Mouse (Mus musculus) heart, embryonic 13.5 days (tissue): ENCODE data around the gene Rabl3. TPM values are rescaled to one million over a fixed set of nuclear protein-coding genes. Genes with fewer than 3 reads are reported as not detected.
A peak's percentile ranks its signal among the peaks of the same experiment; 100 is the strongest.

Experiments
- ATAC-seq: fragments of 200-750 bp; cut with Nextera tagmentation; 2 replicates; pipeline ENCODE4 v1.8.0; 2017; ENCODE audit warnings: moderate TSS enrichment; ENCODE audit not compliant: insufficient number of reproducible peaks, low FRiP score, low TSS enrichment; ENCODE audit errors: extremely low read depth
- H3K27ac ChIP-seq: fragments of 300-500 bp; sonication (generic); replicated peaks from 2 replicates; pipeline ENCODE4 v1.5.1; 2015; ENCODE audit warnings: moderate library complexity, mild to moderate bottlenecking, inconsistent platforms
- H3K27me3 ChIP-seq: fragments of 300-500 bp; sonication (generic); replicated peaks from 2 replicates; pipeline ENCODE4 v1.6.1; 2015; ENCODE audit warnings: mild to moderate bottlenecking, inconsistent platforms
- H3K36me3 ChIP-seq: fragments of 300-500 bp; sonication (generic); 2 replicates; pipeline ENCODE4 v1.6.1; 2015; ENCODE audit warnings: mild to moderate bottlenecking, inconsistent platforms
- H3K4me1 ChIP-seq: fragments of 300-500 bp; sonication (generic); 2 replicates; pipeline ENCODE4 v1.6.1; 2015; ENCODE audit warnings: inconsistent platforms
- H3K4me2 ChIP-seq: fragments of 300-500 bp; sonication (generic); 2 replicates; pipeline ENCODE4 v1.6.1; 2015; ENCODE audit warnings: inconsistent platforms, mild to moderate bottlenecking, moderate library complexity
- H3K4me3 ChIP-seq: fragments of 300-500 bp; sonication (generic); 2 replicates; pipeline ENCODE4 v1.5.1; 2015; ENCODE audit warnings: moderate library complexity, mild to moderate bottlenecking, inconsistent platforms
- H3K9ac ChIP-seq: fragments of 300-500 bp; sonication (generic); 2 replicates; pipeline ENCODE4 v1.6.1; 2015; ENCODE audit warnings: inconsistent platforms, mild to moderate bottlenecking, moderate library complexity
- H3K9me3 ChIP-seq: fragments of 300-500 bp; sonication (generic); 2 replicates; pipeline ENCODE4 v1.6.1; 2016; ENCODE audit warnings: inconsistent platforms
- WGBS: fragments of 180-500 bp; shearing (Covaris S2); methylation state at CpG from one replicate; pipeline ENCODE4 v1.1.7; 2015; ENCODE audit warnings: mixed read lengths; 5-methylcytosine and 5-hydroxymethylcytosine counted together
- polyA plus RNA-seq: library from polyadenylated mRNA; unstranded; fragments of >200 nt; fragmentation: Nextera tagmentation; extraction: Ambion mirVana; gene quantifications from 2 replicates; pipeline ENCODE4 v1.2.1, GENCODE M21; 2015

The Rabl3 gene
- 23.8 and 26.4 TPM in 2 replicates for polyA plus RNA-seq

DNA sequence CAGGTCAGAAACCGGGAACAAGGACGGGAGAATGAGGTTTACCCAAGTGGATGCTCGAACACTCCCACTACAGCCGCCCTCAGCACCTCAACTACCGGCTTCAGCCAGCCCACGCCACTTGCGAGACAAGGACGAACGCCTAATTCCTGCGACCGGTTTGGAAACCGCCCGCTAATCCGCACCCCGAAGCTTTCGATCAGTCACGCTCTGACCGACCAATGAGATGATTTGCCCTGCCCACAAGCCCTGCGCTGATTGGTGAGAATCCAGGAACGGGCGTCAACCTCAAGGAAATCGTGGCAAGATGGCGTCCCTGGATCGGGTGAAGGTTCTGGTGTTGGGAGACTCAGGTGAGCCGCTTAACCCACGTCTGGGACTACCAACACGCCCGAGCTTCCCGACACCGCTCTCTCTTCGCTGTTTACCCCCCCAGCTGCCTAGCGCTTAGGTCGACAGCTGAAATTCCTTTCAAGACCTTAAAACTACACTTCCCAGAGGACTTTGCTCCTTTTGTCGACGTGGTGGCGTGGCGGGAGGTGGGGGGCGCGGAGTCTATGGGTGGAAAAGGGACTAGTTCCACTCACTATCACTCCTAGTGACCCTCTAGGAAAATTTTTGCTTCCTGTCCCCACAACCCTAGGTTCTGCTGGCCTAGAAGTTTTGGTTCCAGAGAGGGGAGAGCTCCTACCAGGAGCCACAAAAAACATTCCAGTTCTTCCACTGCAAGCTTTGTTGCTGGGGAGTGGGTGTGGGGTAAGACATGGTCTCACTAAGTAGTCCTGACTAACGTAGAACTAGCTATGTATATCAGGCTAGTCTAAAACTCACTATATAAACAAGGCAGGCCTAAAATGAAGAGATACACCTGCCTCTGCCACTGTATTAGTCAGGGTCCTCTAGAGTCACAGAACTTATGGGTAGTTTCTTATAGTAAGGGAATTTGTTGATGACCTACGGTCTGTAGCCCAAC, at the start of gene Rabl3, which contains the start of gene Gtf2e1:
Rabl3 (plus strand) TSS at position 275 of the 970 bp plus-strand sequence.
Gtf2e1 (minus strand) TSS at position 179 of the 970 bp plus-strand sequence.
- Histone ChIP-seq H3K9me3 (no peaks in the 10 kb centered on the region), H3K27ac (peak within 1 kb of the TSS; percentile 92), H3K4me2 (peak within 1 kb of the TSS; percentile 81), H3K27me3 (no peaks in the 10 kb centered on the region), H3K4me3 (peak within 1 kb of the TSS; percentile 82), H3K4me1 (peaks cover 31% of the 10 kb centered on the region), H3K9ac (peak within 1 kb of the TSS; percentile 93), H3K36me3 (peaks cover 38% of the 10 kb centered on the region)
- ATAC-seq, result peak; percentile 97
- WGBS, result 3% methylated on average over 41 of the region's 41 CpGs

DNA sequence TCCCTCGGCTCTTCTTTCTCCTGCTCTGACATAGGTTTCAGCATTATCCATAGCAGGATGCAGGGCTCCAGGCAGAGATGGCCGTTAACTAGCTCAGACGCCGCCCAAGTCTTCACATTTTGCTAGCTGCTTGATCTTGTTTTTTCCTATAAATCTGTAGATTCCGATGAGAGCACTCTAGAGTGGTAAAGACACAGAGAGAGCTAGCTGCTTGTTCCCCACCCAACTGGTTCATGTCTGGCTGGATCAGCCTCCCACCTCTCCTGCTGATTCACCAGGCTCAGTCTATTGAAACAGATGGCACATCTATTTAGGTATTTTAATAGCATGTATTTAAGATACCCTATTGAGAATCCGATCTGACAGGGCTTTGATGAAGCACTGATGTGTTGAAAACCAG, 44.7 kb upstream of the Rabl3 start:
- no peak overlapping the region for H3K9ac ChIP-seq
- H3K36me3 ChIP-seq, result no peaks in the 10 kb centered on the region
- H3K4me3 ChIP-seq, result no peak overlapping the region
- H3K4me1 ChIP-seq, result no peaks in the 10 kb centered on the region
- H3K27me3 ChIP-seq, result no peaks in the 10 kb centered on the region
- no peak overlapping the region for H3K4me2 ChIP-seq
- no peak for ATAC-seq
- H3K27ac ChIP-seq, result no peak overlapping the region
- 80% methylated on average over 6 of the region's 6 CpGs for WGBS
- H3K9me3 ChIP-seq, result no peaks in the 10 kb centered on the region

DNA sequence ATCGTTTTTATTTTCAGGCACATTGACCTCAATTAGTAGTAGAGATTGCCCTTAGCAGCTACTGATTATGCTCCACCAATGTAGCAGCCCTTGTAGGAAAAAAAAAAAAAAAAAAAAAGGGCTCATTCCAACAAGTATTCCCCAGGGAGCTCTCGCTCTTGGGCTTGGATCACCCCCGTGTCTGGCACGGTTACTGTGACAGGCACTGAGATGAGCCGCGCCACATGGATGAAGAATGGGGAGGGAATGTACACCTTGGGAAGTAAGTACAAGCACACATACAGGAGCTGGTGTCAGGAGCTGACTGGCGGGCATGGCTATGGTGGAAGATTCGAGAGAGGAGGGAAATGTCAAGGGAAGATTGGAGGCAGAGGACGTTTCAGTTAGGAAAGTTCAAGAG, 41.1 kb upstream of the Rabl3 start:
- ATAC-seq, result no peak
- no peaks in the 10 kb centered on the region for H3K4me1 ChIP-seq
- H3K36me3 ChIP-seq, result no peaks in the 10 kb centered on the region

DNA sequence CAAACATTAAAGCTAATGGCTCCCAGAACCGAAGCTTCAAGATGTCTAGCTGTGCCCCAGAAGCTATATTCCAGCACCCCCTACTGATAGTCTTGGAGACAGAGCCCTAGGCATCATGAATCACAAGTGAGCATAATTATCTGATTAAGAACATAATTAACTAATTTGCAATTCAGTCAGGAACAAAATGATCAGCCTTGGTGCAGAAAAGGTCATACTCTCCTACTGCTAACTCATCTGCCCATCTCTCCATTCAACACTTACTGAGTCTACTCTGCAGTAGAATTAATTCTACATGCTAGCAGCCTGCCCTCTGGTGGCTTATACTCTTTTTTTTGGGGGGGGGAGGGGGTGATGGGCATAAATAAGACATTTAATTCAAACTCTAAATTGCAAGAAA, 35.2 kb upstream of the Rabl3 start:
- Histone ChIP-seq H3K9ac (no peak overlapping the region), H3K4me3 (no peak overlapping the region), H3K27ac (no peak overlapping the region), H3K4me2 (no peak overlapping the region), H3K27me3 (no peaks in the 10 kb centered on the region), H3K9me3 (no peaks in the 10 kb centered on the region), H3K36me3 (peaks cover 5% of the 10 kb centered on the region; the same call in 1 of the 2 replicates), H3K4me1 (peaks cover 12% of the 10 kb centered on the region)
- WGBS, result 67% methylated on average over 1 of the region's 1 CpGs
- ATAC-seq, result no peak

More for the DNA sequence above, 41.1 kb upstream of the Rabl3 start:
- Histone ChIP-seq H3K27me3 (no peaks in the 10 kb centered on the region), H3K27ac (no peak overlapping the region), H3K4me3 (no peak overlapping the region), H3K9me3 (no peaks in the 10 kb centered on the region), H3K4me2 (no peak overlapping the region), H3K9ac (no peak overlapping the region)
- 66% methylated on average over 9 of the region's 9 CpGs for WGBS

DNA sequence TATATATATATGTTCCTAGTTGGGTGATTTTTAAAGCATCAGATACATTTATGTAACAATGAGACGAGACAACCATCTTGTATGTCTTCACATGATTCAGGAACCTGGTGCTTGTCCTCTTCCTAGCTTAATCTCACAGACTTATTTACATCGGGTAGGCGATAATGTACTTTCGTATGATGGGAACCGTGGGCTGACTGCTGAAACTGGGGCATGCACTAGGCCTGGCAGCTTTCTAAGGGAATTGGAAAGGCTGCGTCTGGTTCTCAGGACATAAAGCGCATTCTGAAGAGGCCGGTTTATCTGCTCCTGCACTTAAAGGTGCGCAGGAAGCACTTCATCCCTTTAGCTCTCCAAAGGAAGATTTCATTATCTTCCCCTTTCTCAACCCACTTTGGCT, 32.9 kb upstream of the Rabl3 start:
- H3K27me3 ChIP-seq, result no peaks in the 10 kb centered on the region
- peaks cover 12% of the 10 kb centered on the region for H3K4me1 ChIP-seq
- no peaks in the 10 kb centered on the region for H3K9me3 ChIP-seq
- H3K4me2 ChIP-seq, result no peak overlapping the region
- no peak overlapping the region for H3K4me3 ChIP-seq
- WGBS, result 46% methylated on average over 9 of the region's 9 CpGs
- ATAC-seq, result no peak
- H3K36me3 ChIP-seq, result peaks cover 25% of the 10 kb centered on the region
- no peak overlapping the region for H3K27ac ChIP-seq
- no peak overlapping the region for H3K9ac ChIP-seq

DNA sequence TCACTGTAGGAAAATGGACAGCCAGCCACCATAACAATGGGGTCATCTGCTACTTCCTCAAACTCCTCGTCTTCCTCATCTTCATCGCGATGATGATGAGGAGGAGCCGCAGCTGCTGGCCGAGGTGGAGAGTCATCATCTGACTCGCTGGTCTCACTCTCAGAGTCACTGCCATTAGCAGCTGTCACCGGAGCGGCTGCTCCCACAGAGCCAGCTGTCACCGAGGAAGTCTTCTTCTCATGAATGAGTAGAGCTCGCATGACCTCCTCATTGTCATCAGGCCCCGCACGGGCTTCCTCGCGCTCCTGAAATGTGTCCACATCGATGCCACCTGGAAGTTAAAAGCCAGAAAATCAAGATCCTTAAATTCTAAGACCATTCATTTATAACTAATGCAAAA, 28.2 kb upstream of the Rabl3 start:
- peaks cover 12% of the 10 kb centered on the region for H3K4me1 ChIP-seq
- H3K36me3 ChIP-seq, result peaks cover 67% of the 10 kb centered on the region
- H3K27ac ChIP-seq, result no peak overlapping the region
- 92% methylated on average over 15 of the region's 15 CpGs for WGBS
- H3K27me3 ChIP-seq, result no peaks in the 10 kb centered on the region
- H3K4me2 ChIP-seq, result no peak overlapping the region
- no peaks in the 10 kb centered on the region for H3K9me3 ChIP-seq
- no peak overlapping the region for H3K9ac ChIP-seq
- H3K4me3 ChIP-seq, result no peak overlapping the region
- ATAC-seq, result no peak

DNA sequence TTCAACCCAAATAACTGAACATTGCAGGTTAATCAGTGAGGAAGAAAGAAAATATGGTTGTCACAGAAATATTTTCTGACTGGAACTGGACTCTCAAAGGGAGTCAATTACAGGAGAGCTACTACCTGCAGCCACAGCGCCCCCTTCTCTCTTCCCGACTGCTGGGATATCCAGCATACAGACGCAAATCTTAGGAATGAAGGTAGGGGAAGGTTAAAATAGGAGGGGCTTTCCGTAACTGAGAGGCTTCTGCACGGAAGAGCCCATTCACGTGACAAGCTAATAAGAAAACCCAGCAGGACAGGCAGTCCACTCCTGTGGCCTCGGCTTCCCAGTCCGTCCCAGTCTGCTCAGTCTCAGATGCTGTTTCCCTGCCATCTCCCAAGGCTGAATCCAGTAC, 25.0 kb upstream of the Rabl3 start:
- H3K27ac ChIP-seq, result no peak overlapping the region
- ATAC-seq, result no peak

DNA sequence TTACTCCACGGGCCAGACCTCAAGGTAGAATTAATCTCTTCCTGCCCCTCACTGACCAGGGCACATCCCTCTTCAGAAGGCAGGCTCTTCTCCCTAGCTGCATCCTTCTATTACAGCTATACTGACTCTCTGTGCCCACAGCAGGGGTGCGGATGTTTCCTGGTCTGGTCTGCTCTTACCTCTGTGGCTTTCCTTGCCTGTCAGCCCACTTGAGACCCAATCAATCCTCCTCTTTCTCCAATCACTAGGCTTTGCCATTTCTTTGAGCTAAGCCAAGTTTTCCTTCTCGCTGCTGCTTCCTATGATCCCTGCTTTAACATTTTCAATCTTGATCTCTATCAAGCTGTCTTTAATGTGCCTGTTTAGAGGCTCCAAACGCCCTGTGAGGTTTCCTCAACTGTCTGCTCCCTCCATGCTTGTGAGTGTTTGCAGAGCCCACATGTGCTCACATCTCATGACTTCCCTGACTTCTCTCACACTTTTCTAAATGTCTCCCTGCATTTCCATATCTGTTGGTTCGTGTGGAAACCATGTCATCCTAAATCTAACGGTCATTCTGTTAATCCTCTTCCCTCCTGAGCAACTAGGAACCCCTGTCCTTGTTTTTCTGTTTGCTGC, 23.2 kb upstream of the Rabl3 start:
- Histone ChIP-seq H3K9ac (no peak overlapping the region), H3K4me1 (no peaks in the 10 kb centered on the region), H3K27me3 (no peaks in the 10 kb centered on the region), H3K9me3 (peaks cover 6% of the 10 kb centered on the region), H3K27ac (no peak overlapping the region), H3K4me2 (no peak overlapping the region), H3K36me3 (peaks cover 78% of the 10 kb centered on the region), H3K4me3 (no peak overlapping the region)
- WGBS, result 81% methylated on average over 6 of the region's 6 CpGs
- ATAC-seq, result no peak

More for the DNA sequence above, 25.0 kb upstream of the Rabl3 start:
- Histone ChIP-seq H3K36me3 (peaks cover 77% of the 10 kb centered on the region), H3K9ac (no peak overlapping the region), H3K4me2 (no peak overlapping the region), H3K4me1 (no peaks in the 10 kb centered on the region), H3K9me3 (no peaks in the 10 kb centered on the region), H3K27me3 (no peaks in the 10 kb centered on the region), H3K4me3 (no peak overlapping the region)
- 85% methylated on average over 8 of the region's 8 CpGs for whole genome bisulfite sequencing

DNA sequence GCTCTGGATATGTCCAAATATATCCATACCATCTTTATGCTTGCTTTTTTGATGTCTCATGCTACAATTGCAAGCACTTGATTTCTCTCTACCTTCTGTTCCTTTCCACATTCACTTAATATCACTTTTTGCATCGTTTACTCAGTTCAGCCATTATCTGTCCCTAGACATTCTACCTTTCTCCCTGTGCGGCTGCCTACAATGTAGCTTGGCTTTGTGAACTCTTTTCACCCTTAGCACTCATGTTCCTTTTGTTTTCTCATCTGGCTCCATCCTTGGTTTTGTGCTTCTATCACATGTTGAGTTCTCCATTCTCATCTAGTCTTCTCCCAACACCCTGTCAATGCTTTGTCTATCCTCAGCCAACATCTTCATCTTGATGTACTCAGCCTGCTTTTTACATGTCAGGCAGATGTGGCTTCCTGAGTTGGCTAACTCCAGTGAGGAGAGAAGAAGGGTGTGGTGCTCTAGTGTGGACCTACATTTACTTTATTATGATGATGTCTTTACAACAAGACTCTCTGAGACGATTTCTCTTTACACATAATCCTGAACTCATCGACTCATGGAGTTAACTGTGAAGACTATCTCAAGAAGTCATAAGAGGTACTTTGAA, 22.0 kb upstream of the Rabl3 start:
- WGBS, result 86% methylated on average over 4 of the region's 4 CpGs
- ATAC-seq, result no peak
- Histone ChIP-seq H3K4me1 (no peaks in the 10 kb centered on the region), H3K27ac (no peak overlapping the region), H3K27me3 (no peaks in the 10 kb centered on the region), H3K4me3 (no peak overlapping the region), H3K36me3 (peaks cover 78% of the 10 kb centered on the region), H3K4me2 (no peak overlapping the region), H3K9me3 (peaks cover 6% of the 10 kb centered on the region), H3K9ac (no peak overlapping the region)

DNA sequence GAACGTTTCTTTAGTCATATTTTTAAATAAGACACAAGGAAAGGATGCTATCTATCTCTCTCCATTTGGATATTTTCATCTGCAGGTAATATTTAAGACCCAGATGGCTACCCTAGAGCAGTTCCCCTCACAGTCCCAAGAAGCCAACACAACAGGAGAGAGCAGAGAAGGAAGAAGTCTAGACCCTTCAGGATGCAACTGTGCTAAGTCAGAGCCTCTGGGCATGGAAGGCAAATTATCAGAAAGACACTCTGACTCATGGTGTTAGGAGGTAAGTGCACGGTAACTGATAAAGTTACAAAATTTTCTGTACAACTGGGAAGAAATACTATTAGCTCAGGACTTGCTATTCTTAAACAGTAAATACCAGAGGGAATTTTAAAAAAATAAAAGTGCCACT, 21.0 kb upstream of the Rabl3 start:
- no peak overlapping the region for H3K9ac ChIP-seq
- H3K27me3 ChIP-seq, result no peaks in the 10 kb centered on the region
- H3K4me3 ChIP-seq, result no peak overlapping the region
- H3K4me1 ChIP-seq, result no peaks in the 10 kb centered on the region
- peaks cover 10% of the 10 kb centered on the region for H3K9me3 ChIP-seq
- WGBS, result 60% methylated on average over 2 of the region's 2 CpGs
- ATAC-seq, result no peak
- no peak overlapping the region for H3K27ac ChIP-seq
- H3K36me3 ChIP-seq, result peaks cover 79% of the 10 kb centered on the region
- H3K4me2 ChIP-seq, result no peak overlapping the region

DNA sequence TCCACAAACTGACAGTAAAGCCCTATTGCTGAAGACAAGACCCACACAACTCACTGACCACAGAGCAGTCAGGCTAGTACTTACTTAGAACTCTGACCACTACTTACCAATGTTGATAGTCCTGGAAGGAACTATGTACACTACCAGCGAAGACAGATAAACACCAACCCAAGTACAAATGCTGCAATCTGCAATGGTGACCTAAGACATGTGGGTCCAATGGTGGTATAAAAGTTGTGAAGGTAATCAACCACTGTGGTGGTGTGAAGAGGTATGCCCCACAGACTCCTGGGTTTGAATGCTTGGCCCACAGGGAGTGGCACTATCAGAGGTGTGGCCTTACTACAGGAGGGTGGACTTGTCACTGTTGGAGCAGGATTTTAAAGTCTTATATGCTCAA, 20.0 kb upstream of the Rabl3 start:
- ATAC-seq, result no peak
- WGBS, result 95% methylated on average over 1 of the region's 1 CpGs
- Histone ChIP-seq H3K4me3 (no peak overlapping the region), H3K36me3 (peaks cover 81% of the 10 kb centered on the region), H3K9ac (no peak overlapping the region), H3K27me3 (no peaks in the 10 kb centered on the region), H3K9me3 (peaks cover 14% of the 10 kb centered on the region), H3K4me2 (no peak overlapping the region), H3K27ac (no peak overlapping the region), H3K4me1 (no peaks in the 10 kb centered on the region)
